15 mouse cellular contexts compared by ENCODE assay signal in the genomic region with DNA sequence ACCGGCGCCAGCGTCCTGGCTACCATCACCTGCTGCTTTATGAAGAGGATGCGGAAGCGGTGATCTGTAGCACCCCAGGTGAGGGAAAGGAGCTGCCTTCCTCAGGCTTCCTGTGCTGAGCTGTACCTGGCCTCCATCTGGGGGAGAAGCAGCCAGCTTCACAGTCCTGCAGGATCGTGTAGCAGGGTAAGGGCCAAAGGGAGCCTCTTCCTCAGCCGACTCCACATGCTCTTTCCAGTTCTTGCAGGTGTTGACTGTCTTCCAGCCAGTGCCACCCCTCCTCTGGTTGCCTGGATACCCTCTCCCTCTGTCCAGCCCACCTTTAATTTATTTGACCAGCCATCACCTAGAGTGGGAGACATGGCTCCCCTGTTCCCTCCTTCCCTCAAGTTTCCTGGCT. TPM values are rescaled to one million over a fixed set of nuclear protein-coding genes. Genes with fewer than 3 reads are reported as not detected.
A peak's percentile ranks its signal among the peaks of the same experiment; 100 is the strongest.
DNase-seq lines count a peak whose midpoint lies in the region; ATAC-seq lines count a peak whose summit lies in the region.
"Had no signal": no experiment of that assay in that cellular context is flagged by ENCODE, and none has a peak within 500 bp of the region (broad histone marks: within the 10 kb centered on the region; RNA-seq: fewer than 3 reads in every experiment).

No protein-coding gene starts in this region.

- H3K27ac ChIP-seq in forebrain, embryonic 11.5 days (ENCODE audit: low read depth, low read length), result peak overlapping the region; percentile 33
- H3K27ac ChIP-seq in hindbrain, embryonic 16.5 days (ENCODE audit: low read depth, low read length), result peak overlapping the region; percentile 2; the same call in 1 of the 2 replicates
- no peak overlapping the region for H3K27ac ChIP-seq in heart, embryonic 11.5 days (ENCODE audit: low read depth, low read length)
- H3K27ac ChIP-seq: heart, embryonic 15.5 days; liver, embryonic 14.5 days; macrophage had no signal

- ATAC-seq in forebrain, embryonic 11.5 days (replicated peaks; ENCODE audit: low FRiP score), result no peak
- ATAC-seq in hindbrain, embryonic 16.5 days, result no peak
- no peak for ATAC-seq in heart, embryonic 11.5 days (replicated peaks; ENCODE audit: insufficient number of reproducible peaks, low FRiP score, low TSS enrichment)

- no peaks in the 10 kb centered on the region for H3K27me3 ChIP-seq in forebrain, embryonic 11.5 days (ENCODE audit: control insufficient read depth, insufficient read depth, low read length)
- H3K27me3 ChIP-seq in hindbrain, embryonic 16.5 days (replicated peaks; ENCODE audit: control insufficient read depth, insufficient read depth, low read length), result no peaks in the 10 kb centered on the region
- H3K27me3 ChIP-seq in heart, embryonic 11.5 days (ENCODE audit: control insufficient read depth, insufficient read depth, low read length), result peaks cover 24% of the 10 kb centered on the region

- intact Hi-C loops in gastrocnemius, postnatal 36 days (cut with DNase I), result no loop called here
- intact Hi-C loops in heart, postnatal 14 days (cut with DNase I), result loop anchor here (10.0 kb wide), 1 partner anchor 505 kb away; no protein-coding TSS in a partner anchor

- H3K4me2 ChIP-seq in forebrain, embryonic 11.5 days (ENCODE audit: low read depth, low read length, severe bottlenecking), result no peak overlapping the region
- no peak overlapping the region for H3K4me2 ChIP-seq in hindbrain, embryonic 16.5 days (ENCODE audit: low read length)
- H3K4me2 ChIP-seq in heart, embryonic 11.5 days, result no peak overlapping the region
- H3K4me2 ChIP-seq: heart, embryonic 15.5 days had no signal

- WGBS in forebrain, embryonic 11.5 days, result 82% methylated on average over 7 of the region's 7 CpGs
- 67% methylated on average over 7 of the region's 7 CpGs for WGBS in hindbrain, embryonic 16.5 days
- 80% methylated on average over 7 of the region's 7 CpGs for WGBS in heart, embryonic 11.5 days (ENCODE audit: insufficient replicate concordance)

- peaks cover 12% of the 10 kb centered on the region; the same call in 1 of the 2 replicates for H3K4me1 ChIP-seq in forebrain, embryonic 11.5 days (replicated peaks; ENCODE audit: control insufficient read depth, insufficient read depth, low read length)
- peaks cover 13% of the 10 kb centered on the region; the same call in 1 of the 2 replicates for H3K4me1 ChIP-seq in hindbrain, embryonic 16.5 days (ENCODE audit: control insufficient read depth, insufficient read depth, low read depth, low read length)
- H3K4me1 ChIP-seq in heart, embryonic 11.5 days (ENCODE audit: control insufficient read depth, insufficient read depth, low read length), result peaks cover 2% of the 10 kb centered on the region; the same call in 1 of the 2 replicates
- H3K4me1 ChIP-seq: heart, embryonic 15.5 days had no signal

- H3K9ac ChIP-seq in forebrain, embryonic 11.5 days (ENCODE audit: low read length), result no peak overlapping the region
- H3K9ac ChIP-seq in hindbrain, embryonic 16.5 days (ENCODE audit: low read depth, low read length), result no peak overlapping the region
- no peak overlapping the region for H3K9ac ChIP-seq in heart, embryonic 11.5 days (ENCODE audit: low read depth, low read length)
- H3K9ac ChIP-seq: heart, embryonic 15.5 days; liver, embryonic 14.5 days had no signal

- H3K4me3 ChIP-seq in forebrain, embryonic 11.5 days (ENCODE audit: low read depth, low read length), result no peak overlapping the region
- no peak overlapping the region for H3K4me3 ChIP-seq in hindbrain, embryonic 16.5 days (ENCODE audit: low read length)
- H3K4me3 ChIP-seq in heart, embryonic 11.5 days (ENCODE audit: low read depth, low read length), result no peak overlapping the region
- H3K4me3 ChIP-seq: heart, embryonic 15.5 days had no signal

- H3K9me3 ChIP-seq in forebrain, embryonic 11.5 days (ENCODE audit: control insufficient read depth, low read length), result no peaks in the 10 kb centered on the region
- no peaks in the 10 kb centered on the region for H3K9me3 ChIP-seq in hindbrain, embryonic 16.5 days (ENCODE audit: control insufficient read depth, low read length)
- H3K9me3 ChIP-seq in heart, embryonic 11.5 days (replicated peaks; ENCODE audit: control insufficient read depth, low read length), result no peaks in the 10 kb centered on the region
- H3K9me3 ChIP-seq: heart, embryonic 15.5 days had no signal

- peak; percentile 7 for DNase-seq in gastrocnemius, postnatal 25 days
- DNase-seq in gastrocnemius, postnatal 36 days, result no peak
- peak; percentile 43 for DNase-seq in brain, adult 2 months (ENCODE audit: low read depth, low spot score)
- no peak for DNase-seq in forebrain, embryonic 11.5 days (ENCODE audit: low spot score)
- DNase-seq in heart, postnatal 14 days, result no peak
- DNase-seq in adrenal gland, postnatal 36 days, result no peak
- DNase-seq: adrenal gland, adult 2 months; kidney, postnatal 36 days had no signal

- peaks cover 4% of the 10 kb centered on the region; the same call in 1 of the 2 replicates for H3K36me3 ChIP-seq in forebrain, embryonic 11.5 days (ENCODE audit: control insufficient read depth, insufficient read depth, low read length)
- H3K36me3 ChIP-seq in hindbrain, embryonic 16.5 days (ENCODE audit: control insufficient read depth, insufficient read depth, low read length), result peaks cover 2% of the 10 kb centered on the region; the same call in 1 of the 2 replicates
- no peaks in the 10 kb centered on the region for H3K36me3 ChIP-seq in heart, embryonic 11.5 days (ENCODE audit: control insufficient read depth, insufficient read depth, low read length)
- H3K36me3 ChIP-seq: heart, embryonic 15.5 days had no signal

RNA-seq across cellular contexts. Expression of gene Kcnj9, which starts 9.8 kb away (rescaled TPM):
- not detected for total RNA-seq in gastrocnemius, postnatal 25 days (2021)
- not detected for total RNA-seq in gastrocnemius, postnatal 36 days (2021)
- 0.68 and 0.89 TPM in 2 replicates for polyA plus RNA-seq in forebrain, embryonic 11.5 days (2014; fragmentation: Nextera tagmentation; extraction: Ambion mirVana)
- polyA plus RNA-seq in hindbrain, embryonic 16.5 days (2015; fragmentation: Nextera tagmentation; extraction: Ambion mirVana), result 4.9 and 5.6 TPM in 2 replicates
- polyA plus RNA-seq in heart, embryonic 11.5 days (2014; fragmentation: Nextera tagmentation; extraction: Ambion mirVana), result 0.59 and 0.77 TPM in 2 replicates
- not detected for total RNA-seq in heart, postnatal 14 days (2021)
- under 1 TPM in 1 of 2 experiments, not detected in 1; 0.23 TPM for total RNA-seq in adrenal gland, postnatal 36 days (2021)
- total RNA-seq: gastrocnemius, adult 8-10 months had no signal
- polyA plus RNA-seq: heart, embryonic 15.5 days; intestine, embryonic 16.5 days had no signal

RNA-seq across cellular contexts. Expression of gene Atp1a2, which starts 21.5 kb away (rescaled TPM):
- total RNA-seq in gastrocnemius, postnatal 25 days (2021), result 1,000 to 10,000 TPM; 1,026 to 1,397 TPM
- 1,000 to 10,000 TPM in 1 of 2 experiments, 100 to 1,000 TPM in 1; 930 to 1,020 TPM for total RNA-seq in gastrocnemius, postnatal 36 days (2021)
- polyA plus RNA-seq in forebrain, embryonic 11.5 days (2014; fragmentation: Nextera tagmentation; extraction: Ambion mirVana), result 1.5 and 2.1 TPM in 2 replicates
- 96.7 and 102 TPM in 2 replicates for polyA plus RNA-seq in hindbrain, embryonic 16.5 days (2015; fragmentation: Nextera tagmentation; extraction: Ambion mirVana)
- 4.7 and 7.0 TPM in 2 replicates for polyA plus RNA-seq in heart, embryonic 11.5 days (2014; fragmentation: Nextera tagmentation; extraction: Ambion mirVana)
- total RNA-seq in heart, postnatal 14 days (2021), result 100 to 1,000 TPM; 448 to 458 TPM
- total RNA-seq in adrenal gland, postnatal 36 days (2021), result 100 to 1,000 TPM; 134 to 155 TPM
- polyA plus RNA-seq: macrophage had no signal

RNA-seq across cellular contexts. Expression of gene Kcnj10, which starts 21.7 kb away (rescaled TPM):
- under 1 TPM; 0.08 to 0.13 TPM for total RNA-seq in gastrocnemius, postnatal 25 days (2021)
- total RNA-seq in gastrocnemius, postnatal 36 days (2021), result not detected
- polyA plus RNA-seq in forebrain, embryonic 11.5 days (2014; fragmentation: Nextera tagmentation; extraction: Ambion mirVana), result 0.69 and 0.73 TPM in 2 replicates
- 3.5 and 3.9 TPM in 2 replicates for polyA plus RNA-seq in hindbrain, embryonic 16.5 days (2015; fragmentation: Nextera tagmentation; extraction: Ambion mirVana)
- polyA plus RNA-seq in heart, embryonic 11.5 days (2014; fragmentation: Nextera tagmentation; extraction: Ambion mirVana), result 0.09 TPM in 1 of 2 replicates, not detected in the other
- under 1 TPM; 0.10 to 0.22 TPM for total RNA-seq in heart, postnatal 14 days (2021)
- under 1 TPM; 0.46 to 0.56 TPM for total RNA-seq in adrenal gland, postnatal 36 days (2021)

RNA-seq across cellular contexts. Expression of gene Pigm, which starts 57.0 kb away (rescaled TPM):
- 1 to 10 TPM; 3.4 to 3.6 TPM for total RNA-seq in gastrocnemius, postnatal 25 days (2021)
- 1 to 10 TPM; 3.3 to 4.0 TPM for total RNA-seq in gastrocnemius, postnatal 36 days (2021)
- polyA plus RNA-seq in forebrain, embryonic 11.5 days (2014; fragmentation: Nextera tagmentation; extraction: Ambion mirVana), result 13.7 and 14.8 TPM in 2 replicates
- 3.1 and 3.9 TPM in 2 replicates for polyA plus RNA-seq in hindbrain, embryonic 16.5 days (2015; fragmentation: Nextera tagmentation; extraction: Ambion mirVana)
- 8.8 and 9.8 TPM in 2 replicates for polyA plus RNA-seq in heart, embryonic 11.5 days (2014; fragmentation: Nextera tagmentation; extraction: Ambion mirVana)
- total RNA-seq in heart, postnatal 14 days (2021), result 1 to 10 TPM; 6.4 to 7.1 TPM
- 10 to 100 TPM; 11.2 to 13.2 TPM for total RNA-seq in adrenal gland, postnatal 36 days (2021)

RNA-seq across cellular contexts. Expression of gene Igsf8, which starts 57.9 kb away (rescaled TPM):
- 10 to 100 TPM in 1 of 2 experiments, 1 to 10 TPM in 1; 9.2 to 10.7 TPM for total RNA-seq in gastrocnemius, postnatal 25 days (2021)
- 1 to 10 TPM; 8.4 to 9.8 TPM for total RNA-seq in gastrocnemius, postnatal 36 days (2021)
- 104 and 122 TPM in 2 replicates for polyA plus RNA-seq in forebrain, embryonic 11.5 days (2014; fragmentation: Nextera tagmentation; extraction: Ambion mirVana)
- polyA plus RNA-seq in hindbrain, embryonic 16.5 days (2015; fragmentation: Nextera tagmentation; extraction: Ambion mirVana), result 84.7 and 88.3 TPM in 2 replicates
- 22.8 and 24.0 TPM in 2 replicates for polyA plus RNA-seq in heart, embryonic 11.5 days (2014; fragmentation: Nextera tagmentation; extraction: Ambion mirVana)
- total RNA-seq in heart, postnatal 14 days (2021), result 10 to 100 TPM; 13.8 to 16.3 TPM
- 10 to 100 TPM; 24.9 to 39.2 TPM for total RNA-seq in adrenal gland, postnatal 36 days (2021)

Comparison
In these comparisons a context has a peak if more than half of its experiments do, and no peak if none do; other contexts are left out.
1. DNase-seq: peak in gastrocnemius, postnatal 25 days (single experiment) and brain, adult 2 months (single experiment); none in gastrocnemius, postnatal 36 days (0 of 2), forebrain, embryonic 11.5 days (single experiment), heart, postnatal 14 days (0 of 2) and adrenal gland, postnatal 36 days (0 of 2).